Mouse (Mus musculus): ENCODE measurements around the gene Pkib. TPM values are rescaled to one million over a fixed set of nuclear protein-coding genes. Genes with fewer than 3 reads are reported as not detected.
A peak's percentile ranks its signal among the peaks of the same experiment; 100 is the strongest.

The Pkib gene
- polyA plus RNA-seq (2015; fragmentation: Nextera tagmentation; extraction: Ambion mirVana), result 3.8 and 5.2 TPM in 2 replicates

DNA sequence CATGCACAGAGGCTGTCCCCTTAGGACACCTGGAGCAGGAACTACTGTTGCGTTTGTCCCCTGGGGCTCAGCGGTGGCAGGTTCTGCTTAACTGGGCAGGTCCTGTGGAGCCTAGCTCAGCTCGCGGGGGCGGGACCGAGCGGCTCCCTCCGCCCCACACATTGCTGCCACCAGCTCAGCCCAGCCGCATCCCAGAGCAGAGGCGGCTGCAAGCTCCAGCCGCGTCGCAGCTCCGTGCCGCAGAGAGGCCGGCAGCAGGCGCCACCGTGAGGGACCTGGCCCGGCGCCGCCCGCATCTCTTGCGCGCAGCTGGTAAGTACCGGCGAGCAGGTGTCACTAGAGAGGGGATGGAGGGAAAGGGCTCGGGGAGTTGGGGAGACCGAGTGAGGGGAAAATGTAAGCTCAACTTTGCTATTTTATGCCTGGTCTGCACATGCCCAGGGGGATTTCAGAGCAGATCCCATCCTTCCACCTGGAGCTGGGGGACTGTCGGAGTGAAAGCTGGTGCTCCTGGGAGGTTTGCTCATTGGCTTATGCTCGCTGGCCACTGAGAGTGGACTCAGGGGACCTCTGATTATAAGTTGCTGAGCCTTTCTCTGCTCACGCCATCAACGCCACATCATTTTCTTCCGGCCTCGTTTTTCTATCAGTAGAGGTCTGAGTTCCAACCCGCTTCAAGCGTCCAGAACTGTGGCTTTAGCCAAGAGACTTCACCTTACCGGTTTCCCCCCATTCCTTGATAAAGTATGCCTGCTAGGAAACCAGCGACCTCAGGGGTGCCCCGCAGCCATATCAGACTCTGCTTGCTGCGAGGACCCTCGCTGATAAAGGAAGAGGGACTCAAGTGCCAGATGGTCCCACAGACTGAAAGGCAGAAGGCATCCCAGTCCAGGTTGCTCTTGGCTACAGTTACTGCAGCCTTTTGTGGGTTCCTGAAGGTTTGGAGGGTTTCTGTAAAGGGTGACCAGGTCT lies at the start of gene Pkib:
TSS of gene Pkib (plus strand) at position 86 of the 972 bp plus-strand sequence.
- Histone ChIP-seq H3K27me3 (ENCODE audit: control insufficient read depth, insufficient read depth, low read depth, low read length) (no peaks in the 10 kb centered on the region), H3K4me2 (ENCODE audit: low read length) (peak within 1 kb of the TSS; percentile 86), H3K4me3 (ENCODE audit: low read depth, low read length) (peak within 1 kb of the TSS; percentile 57), H3K4me1 (ENCODE audit: control insufficient read depth, insufficient read depth, low read length) (0 out of 2 replicates have a peak, but pooled peaks cover 2% of the 10 kb centered on the region), H3K9me3 (replicated peaks; ENCODE audit: control insufficient read depth, low read length, poor library complexity, severe bottlenecking) (no peaks in the 10 kb centered on the region), H3K9ac (ENCODE audit: low read depth, low read length) (peak within 1 kb of the TSS; percentile 69), H3K36me3 (ENCODE audit: control insufficient read depth, insufficient read depth, low read length) (no peaks in the 10 kb centered on the region), H3K27ac (ENCODE audit: low read length) (no peak within 1 kb of the TSS)
- WGBS, result 2% methylated on average over 41 of the region's 41 CpGs
- ATAC-seq, result peak; percentile 97

DNA sequence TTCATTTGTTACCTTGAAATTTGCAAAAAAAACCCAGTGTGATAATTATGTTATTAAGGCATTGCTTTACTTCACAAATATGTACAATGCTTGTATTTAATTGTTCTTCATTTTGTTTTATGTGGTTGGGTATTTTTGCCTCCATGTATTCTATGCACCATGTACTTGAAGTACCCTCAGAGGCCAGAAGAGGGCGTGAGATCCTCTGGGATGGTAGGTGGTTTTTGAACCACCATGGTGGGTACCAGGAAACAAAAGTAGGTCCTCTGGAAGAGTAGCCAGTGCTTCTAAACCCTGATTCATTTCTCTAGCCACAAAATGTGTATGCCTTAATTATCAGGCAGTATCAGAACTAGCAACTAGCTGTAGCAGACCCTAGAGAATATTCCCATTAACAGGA lies 47.9 kb upstream of the Pkib start:
- no peak overlapping the region for H3K27ac ChIP-seq (ENCODE audit: low read length)
- no peak overlapping the region for H3K4me3 ChIP-seq (ENCODE audit: low read depth, low read length)
- H3K36me3 ChIP-seq (ENCODE audit: control insufficient read depth, insufficient read depth, low read length), result no peaks in the 10 kb centered on the region
- ATAC-seq, result no peak
- no peak overlapping the region for H3K4me2 ChIP-seq (ENCODE audit: low read length)
- H3K9ac ChIP-seq (ENCODE audit: low read depth, low read length), result no peak overlapping the region
- H3K4me1 ChIP-seq (ENCODE audit: control insufficient read depth, insufficient read depth, low read length), result no peaks in the 10 kb centered on the region
- WGBS, result 34% methylated on average over 1 of the region's 1 CpGs
- H3K27me3 ChIP-seq (ENCODE audit: control insufficient read depth, insufficient read depth, low read depth, low read length), result no peaks in the 10 kb centered on the region
- no peaks in the 10 kb centered on the region for H3K9me3 ChIP-seq (replicated peaks; ENCODE audit: control insufficient read depth, low read length, poor library complexity, severe bottlenecking)

DNA sequence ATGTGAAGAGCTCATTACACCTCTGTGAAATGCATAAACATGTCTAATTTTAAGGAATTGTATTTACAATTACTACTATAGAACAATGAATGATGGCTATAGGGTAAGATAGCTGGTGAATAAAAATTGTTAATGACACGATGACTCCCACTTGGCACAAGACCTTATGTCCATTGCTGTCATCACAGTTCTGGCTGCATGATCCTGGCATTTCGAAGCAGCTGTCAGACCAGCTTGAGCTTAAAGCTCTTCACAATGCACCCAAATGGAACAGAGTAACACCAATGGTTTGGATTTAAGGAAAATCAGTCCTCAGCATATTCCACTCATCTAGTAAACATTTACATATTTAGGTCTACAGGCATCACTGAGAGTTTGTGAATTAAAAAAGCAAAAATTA lies 37.5 kb upstream of the Pkib start:
- Histone ChIP-seq H3K36me3 (ENCODE audit: control insufficient read depth, insufficient read depth, low read length) (no peaks in the 10 kb centered on the region), H3K9ac (ENCODE audit: low read depth, low read length) (no peak overlapping the region), H3K27ac (ENCODE audit: low read length) (no peak overlapping the region), H3K4me1 (ENCODE audit: control insufficient read depth, insufficient read depth, low read length) (no peaks in the 10 kb centered on the region), H3K27me3 (ENCODE audit: control insufficient read depth, insufficient read depth, low read depth, low read length) (no peaks in the 10 kb centered on the region), H3K4me3 (ENCODE audit: low read depth, low read length) (no peak overlapping the region), H3K4me2 (ENCODE audit: low read length) (no peak overlapping the region), H3K9me3 (replicated peaks; ENCODE audit: control insufficient read depth, low read length, poor library complexity, severe bottlenecking) (no peaks in the 10 kb centered on the region)
- WGBS, result 79% methylated on average over 2 of the region's 2 CpGs
- ATAC-seq, result no peak

DNA sequence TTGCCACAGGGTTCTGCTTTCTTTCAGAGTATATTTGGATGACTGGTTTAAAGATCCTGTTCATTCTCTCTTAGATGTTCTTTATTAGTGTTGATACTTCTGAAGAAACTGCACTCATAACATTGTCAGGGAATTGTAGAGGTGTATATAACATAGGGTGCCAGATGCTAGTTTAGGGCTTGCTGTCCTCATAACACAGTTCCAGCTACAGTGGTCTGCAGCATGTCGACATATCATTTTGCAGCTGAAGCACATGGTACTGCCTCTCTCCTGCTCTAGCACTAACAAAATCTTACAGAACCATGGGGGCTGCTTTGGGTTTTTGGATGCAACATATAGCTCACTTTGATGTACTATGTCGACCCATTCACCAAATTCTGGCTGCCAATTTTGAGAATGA lies 34.6 kb upstream of the Pkib start:
- 80% methylated on average over 2 of the region's 2 CpGs for WGBS
- Histone ChIP-seq H3K4me2 (ENCODE audit: low read length) (no peak overlapping the region), H3K9me3 (replicated peaks; ENCODE audit: control insufficient read depth, low read length, poor library complexity, severe bottlenecking) (no peaks in the 10 kb centered on the region), H3K27me3 (ENCODE audit: control insufficient read depth, insufficient read depth, low read depth, low read length) (no peaks in the 10 kb centered on the region), H3K4me1 (ENCODE audit: control insufficient read depth, insufficient read depth, low read length) (no peaks in the 10 kb centered on the region), H3K4me3 (ENCODE audit: low read depth, low read length) (no peak overlapping the region), H3K27ac (ENCODE audit: low read length) (no peak overlapping the region), H3K36me3 (ENCODE audit: control insufficient read depth, insufficient read depth, low read length) (no peaks in the 10 kb centered on the region), H3K9ac (ENCODE audit: low read depth, low read length) (no peak overlapping the region)
- ATAC-seq, result no peak

- no peak overlapping the region for H3K4me2 ChIP-seq (ENCODE audit: low read length)
- no peaks in the 10 kb centered on the region for H3K4me1 ChIP-seq (ENCODE audit: control insufficient read depth, insufficient read depth, low read length)
- H3K4me3 ChIP-seq (ENCODE audit: low read depth, low read length), result no peak overlapping the region
- WGBS, result 95% methylated on average over 4 of the region's 4 CpGs
- H3K27ac ChIP-seq (ENCODE audit: low read length), result no peak overlapping the region
- H3K9me3 ChIP-seq (replicated peaks; ENCODE audit: control insufficient read depth, low read length, poor library complexity, severe bottlenecking), result no peaks in the 10 kb centered on the region
- H3K36me3 ChIP-seq (ENCODE audit: control insufficient read depth, insufficient read depth, low read length), result no peaks in the 10 kb centered on the region
- H3K27me3 ChIP-seq (ENCODE audit: control insufficient read depth, insufficient read depth, low read depth, low read length), result no peaks in the 10 kb centered on the region
- H3K9ac ChIP-seq (ENCODE audit: low read depth, low read length), result no peak overlapping the region
- no peak for ATAC-seq
These were observed 28.8 kb upstream of the Pkib start for GRCm38 (mm10) chr10:57602951-57603350.

GRCm38 (mm10) chr10:57623311-57623710 lies 8.5 kb upstream of the Pkib start:
- H3K4me2 ChIP-seq (ENCODE audit: low read length), result no peak overlapping the region
- no peak overlapping the region for H3K4me3 ChIP-seq (ENCODE audit: low read depth, low read length)
- H3K4me1 ChIP-seq (ENCODE audit: control insufficient read depth, insufficient read depth, low read length), result no peaks in the 10 kb centered on the region
- no peak for ATAC-seq
- WGBS, result 82% methylated on average over 10 of the region's 10 CpGs
- H3K27me3 ChIP-seq (ENCODE audit: control insufficient read depth, insufficient read depth, low read depth, low read length), result no peaks in the 10 kb centered on the region
- H3K9ac ChIP-seq (ENCODE audit: low read depth, low read length), result no peak overlapping the region
- H3K27ac ChIP-seq (ENCODE audit: low read length), result no peak overlapping the region
- no peaks in the 10 kb centered on the region for H3K9me3 ChIP-seq (replicated peaks; ENCODE audit: control insufficient read depth, low read length, poor library complexity, severe bottlenecking)
- H3K36me3 ChIP-seq (ENCODE audit: control insufficient read depth, insufficient read depth, low read length), result no peaks in the 10 kb centered on the region

- H3K27ac ChIP-seq (ENCODE audit: low read length), result no peak overlapping the region
- no peak overlapping the region for H3K4me3 ChIP-seq (ENCODE audit: low read depth, low read length)
- 87% methylated on average over 2 of the region's 2 CpGs for WGBS
- no peak for ATAC-seq
- no peaks in the 10 kb centered on the region for H3K36me3 ChIP-seq (ENCODE audit: control insufficient read depth, insufficient read depth, low read length)
- no peak overlapping the region for H3K9ac ChIP-seq (ENCODE audit: low read depth, low read length)
- 0 out of 2 replicates have a peak, but pooled peaks cover under 1% of the 10 kb centered on the region for H3K4me1 ChIP-seq (ENCODE audit: control insufficient read depth, insufficient read depth, low read length)
- no peaks in the 10 kb centered on the region for H3K9me3 ChIP-seq (replicated peaks; ENCODE audit: control insufficient read depth, low read length, poor library complexity, severe bottlenecking)
- no peak overlapping the region for H3K4me2 ChIP-seq (ENCODE audit: low read length)
- no peaks in the 10 kb centered on the region for H3K27me3 ChIP-seq (ENCODE audit: control insufficient read depth, insufficient read depth, low read depth, low read length)
These were observed 4.0 kb upstream of the Pkib start for GRCm38 (mm10) chr10:57627773-57628172.

GRCm38 (mm10) chr10:57630557-57630956 lies 1.2 kb upstream of the Pkib start:
- no peak overlapping the region for H3K4me3 ChIP-seq (ENCODE audit: low read depth, low read length)
- H3K9ac ChIP-seq (ENCODE audit: low read depth, low read length), result no peak overlapping the region
- no peaks in the 10 kb centered on the region for H3K9me3 ChIP-seq (replicated peaks; ENCODE audit: control insufficient read depth, low read length, poor library complexity, severe bottlenecking)
- no peaks in the 10 kb centered on the region for H3K27me3 ChIP-seq (ENCODE audit: control insufficient read depth, insufficient read depth, low read depth, low read length)
- no peaks in the 10 kb centered on the region for H3K36me3 ChIP-seq (ENCODE audit: control insufficient read depth, insufficient read depth, low read length)
- ATAC-seq, result no peak
- 96% methylated on average over 2 of the region's 2 CpGs for WGBS
- no peak overlapping the region for H3K27ac ChIP-seq (ENCODE audit: low read length)
- no peak overlapping the region for H3K4me2 ChIP-seq (ENCODE audit: low read length)
- 0 out of 2 replicates have a peak, but pooled peaks cover 2% of the 10 kb centered on the region for H3K4me1 ChIP-seq (ENCODE audit: control insufficient read depth, insufficient read depth, low read length)

DNA sequence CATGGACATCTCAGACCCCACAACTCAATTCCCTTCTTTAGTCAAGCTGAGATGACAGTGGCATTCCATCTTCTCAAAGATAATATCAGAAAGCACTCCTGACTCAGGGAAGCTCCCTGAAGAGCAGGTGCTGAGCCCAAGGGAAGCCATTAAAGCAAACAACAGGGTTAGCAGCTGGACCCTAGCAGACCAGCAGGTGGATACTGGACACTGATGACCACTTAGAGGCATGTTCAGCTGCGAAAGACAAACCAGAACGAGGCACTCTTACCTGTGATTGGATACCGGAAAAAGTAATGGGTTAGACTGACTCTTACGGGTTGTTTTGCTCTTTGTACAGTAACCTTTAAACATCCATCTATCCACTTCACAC lies 1.1 kb downstream of the Pkib start:
- H3K36me3 ChIP-seq (ENCODE audit: control insufficient read depth, insufficient read depth, low read length), result no peaks in the 10 kb centered on the region
- 0 out of 2 replicates have a peak, but pooled peaks cover 2% of the 10 kb centered on the region for H3K4me1 ChIP-seq (ENCODE audit: control insufficient read depth, insufficient read depth, low read length)
- peak overlapping the region; percentile 86 for H3K4me2 ChIP-seq (ENCODE audit: low read length)
- peak overlapping the region; percentile 57; the same call in 1 of the 2 replicates for H3K4me3 ChIP-seq (ENCODE audit: low read depth, low read length)
- no peak overlapping the region for H3K27ac ChIP-seq (ENCODE audit: low read length)
- H3K9me3 ChIP-seq (replicated peaks; ENCODE audit: control insufficient read depth, low read length, poor library complexity, severe bottlenecking), result no peaks in the 10 kb centered on the region
- H3K27me3 ChIP-seq (ENCODE audit: control insufficient read depth, insufficient read depth, low read depth, low read length), result no peaks in the 10 kb centered on the region
- ATAC-seq, result no peak
- WGBS, result 74% methylated on average over 4 of the region's 4 CpGs
- no peak overlapping the region; the same call in 1 of the 2 replicates for H3K9ac ChIP-seq (ENCODE audit: low read depth, low read length)

Measured in midbrain, embryonic 16.5 days (tissue).